Mouse (Mus musculus) hematopoietic stem cell, adult 5-6 weeks (primary cell): ENCODE results near the gene Nrbp1. TPM values are rescaled to one million over a fixed set of nuclear protein-coding genes. Genes with fewer than 3 reads are reported as not detected.
"Not testable (repeated sequence)": the region's sequence is repeated elsewhere in the genome, so short reads cannot be mapped to it uniquely, and the experiment has no call there.

Experiments used
- ATAC-seq, 2 experiments: fragments of 125-278 bp in 1 of 2; replicated peaks in 1 of 2; 2 replicates each; pipeline ENCODE4 v1.8.0; 2016 to 2017; ENCODE audit warnings: inconsistent platforms in 2 of 2, mild to moderate bottlenecking in 2 of 2, moderate number of reproducible peaks in 2 of 2, low read depth in 1 of 2, moderate TSS enrichment in 1 of 2; ENCODE audit not compliant: low FRiP score in 2 of 2, poor library complexity in 2 of 2, severe bottlenecking in 2 of 2, insufficient read depth in 1 of 2, low TSS enrichment in 1 of 2
- total RNA-seq: library from RNA; stranded (forward); fragments of 172-1452, 232-1000 nt; gene quantifications from 2 replicates; pipeline ENCODE4 v1.2.3, GENCODE M21; 2017

Gene Nrbp1
- total RNA-seq, 1 experiment from 2014 or later = 112 TPM

- peak; percentile 99 for ATAC-seq
These were observed 38.7 kb upstream of the Nrbp1 start, which contains the start of gene Zfp513 for GRCm38 (mm10) chr5:31201742-31202590. Zfp513 (minus strand) TSS chr5:31202303.

GRCm38 (mm10) chr5:31202933-31203332 lies 37.7 kb upstream of the Nrbp1 start:
- no peak for ATAC-seq

GRCm38 (mm10) chr5:31203866-31204265 lies 36.8 kb upstream of the Nrbp1 start:
- no peak for ATAC-seq

- ATAC-seq = no peak
These were observed 36.2 kb upstream of the Nrbp1 start for GRCm38 (mm10) chr5:31204421-31204820.

- ATAC-seq = not testable (repeated sequence)
These were observed 24.1 kb upstream of the Nrbp1 start for GRCm38 (mm10) chr5:31216554-31216953.

- no peak; a peak in 1 of 4 replicates for ATAC-seq
These were observed 22.4 kb upstream of the Nrbp1 start for GRCm38 (mm10) chr5:31218294-31218693.

GRCm38 (mm10) chr5:31219070-31219469 lies 21.6 kb upstream of the Nrbp1 start:
- no peak for ATAC-seq

GRCm38 (mm10) chr5:31219474-31219873 lies 21.2 kb upstream of the Nrbp1 start:
- ATAC-seq = no peak

GRCm38 (mm10) chr5:31219911-31220447 lies 20.7 kb upstream of the Nrbp1 start:
- peak; percentile 24; a peak in 2 of 4 replicates for ATAC-seq

- ATAC-seq = peak; percentile 92 to 93
These were observed 20.0 kb upstream of the Nrbp1 start, which contains the start of gene Ppm1g for GRCm38 (mm10) chr5:31220448-31221303. Ppm1g (minus strand) TSS chr5:31220687.

- ATAC-seq = 0 out of 4 replicates have a peak, but pooled peaks of 1 of the 2 experiments have one; percentile 1
These were observed 19.2 kb upstream of the Nrbp1 start for GRCm38 (mm10) chr5:31221304-31221945.

GRCm38 (mm10) chr5:31222696-31223095 lies 18.0 kb upstream of the Nrbp1 start:
- no peak for ATAC-seq

- no peak for ATAC-seq
These were observed 14.0 kb upstream of the Nrbp1 start for GRCm38 (mm10) chr5:31226641-31227040.

- ATAC-seq = no peak; a peak in 1 of 4 replicates
These were observed 914 bp downstream of the Nrbp1 start for GRCm38 (mm10) chr5:31241522-31242034.

GRCm38 (mm10) chr5:31242191-31242590 lies 1.5 kb downstream of the Nrbp1 start:
- no peak for ATAC-seq

- no peak for ATAC-seq
These were observed 10.1 kb downstream of the Nrbp1 start for GRCm38 (mm10) chr5:31250716-31251115.

GRCm38 (mm10) chr5:31251541-31252101 lies 11.0 kb downstream of the Nrbp1 start, which contains the start of gene Krtcap3:
Krtcap3 (plus strand) TSS chr5:31251691.
- peak in 1 of 2 experiments; percentile 11; a peak in 1 of 4 replicates for ATAC-seq
